In the genomic region with DNA sequence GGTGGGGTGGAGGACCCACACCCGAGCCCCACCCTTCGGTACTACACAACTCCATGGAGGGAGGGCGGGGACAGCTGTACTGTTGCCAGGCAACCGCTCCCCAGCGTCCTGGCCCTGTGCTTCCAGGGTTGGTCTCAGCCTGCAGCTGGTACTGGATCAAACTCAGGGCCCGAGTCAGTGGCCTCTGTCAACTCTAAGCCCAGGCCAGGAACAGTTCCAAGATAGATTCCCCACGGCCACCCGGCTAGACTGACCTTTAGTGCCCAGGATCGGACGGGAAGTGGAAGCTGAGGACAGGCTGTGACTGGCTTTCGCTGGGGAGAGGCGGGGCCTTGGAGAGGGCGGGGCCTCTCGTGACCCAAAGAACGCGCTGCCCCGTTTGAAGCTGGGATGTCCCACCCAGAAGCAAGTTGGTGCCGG, we compare ENCODE assay signal across 8 mouse cellular contexts. TPM values are rescaled to one million over a fixed set of nuclear protein-coding genes. Genes with fewer than 3 reads are reported as not detected.
DNase-seq lines count a peak whose midpoint lies in the region; ATAC-seq lines count a peak whose summit lies in the region.

A gene (minus strand): TSS at position 334 of the 420 bp plus-strand sequence.

- ATAC-seq in hindbrain, embryonic 13.5 days (ENCODE audit: low FRiP score) = peak; percentile 85

- peak within 1 kb of the TSS; percentile 49 for H3K4me3 ChIP-seq in hindbrain, embryonic 13.5 days
- H3K4me3 ChIP-seq in macrophage (ENCODE audit: inconsistent target) = peak within 1 kb of the TSS; percentile 83

- no peaks in the 10 kb centered on the region for H3K9me3 ChIP-seq in hindbrain, embryonic 13.5 days

- H3K4me1 ChIP-seq in hindbrain, embryonic 13.5 days (replicated peaks) = peaks cover 20% of the 10 kb centered on the region

- H3K79me2 ChIP-seq in macrophage (ENCODE audit: inconsistent target) = no peaks in the 10 kb centered on the region

- H3K36me3 ChIP-seq in hindbrain, embryonic 13.5 days = no peaks in the 10 kb centered on the region
- H3K36me3 ChIP-seq in macrophage (ENCODE audit: inconsistent target) = no peaks in the 10 kb centered on the region

- peak within 1 kb of the TSS; percentile 72 for H3K4me2 ChIP-seq in hindbrain, embryonic 13.5 days

- DNase-seq in WW6 (ENCODE audit: low read depth, low spot score) = peak; percentile 71
- DNase-seq in cerebellum, adult 9-10 months = peak; percentile 61
- DNase-seq in frontal cortex, postnatal 36 days (ENCODE audit: low spot score in 2 of 2) = peak; percentile 61 to 64
- DNase-seq in left cerebral cortex, adult 8-10 months (ENCODE audit: low spot score in 2 of 2) = peak; percentile 38 to 57
- peak; percentile 90 for DNase-seq in retina, postnatal 1 day
- peak; percentile 82 for DNase-seq in urinary bladder, postnatal 14 days (ENCODE audit: low spot score)

- 0% methylated on average over 18 of the region's 18 CpGs for WGBS in hindbrain, embryonic 13.5 days
- under 1% methylated on average over 18 of the region's 18 CpGs for WGBS in macrophage (ENCODE audit: missing documents)

- peak within 1 kb of the TSS; percentile 68 for H3K9ac ChIP-seq in hindbrain, embryonic 13.5 days

- H3K27me3 ChIP-seq in hindbrain, embryonic 13.5 days = peaks cover 26% of the 10 kb centered on the region

- no peak within 1 kb of the TSS for H3K27ac ChIP-seq in hindbrain, embryonic 13.5 days
- H3K27ac ChIP-seq in macrophage = peak within 1 kb of the TSS; percentile 38

RNA-seq across cellular contexts. Expression of the gene that starts here (rescaled TPM):
- polyA plus RNA-seq in hindbrain, embryonic 13.5 days (2015; fragmentation: Nextera tagmentation; extraction: Ambion mirVana) = 2.2 and 2.5 TPM in 2 replicates
- 1 to 10 TPM; 1.3 to 2.8 (median 2.0) TPM for total RNA-seq in left cerebral cortex, adult 8-10 months (2022)
- 10 to 100 TPM in 25 of 26 experiments, 1 to 10 TPM in 1; 9.7 to 58.7 (median 38.6) TPM for total RNA-seq in macrophage (2018; cell fraction: chromatin; rRNA removed)
- total RNA-seq in macrophage (2018; cell fraction: cytosol; rRNA removed) = 1 to 10 TPM; 3.3 to 6.2 (median 4.6) TPM
- 10 to 100 TPM in 17 of 26 experiments, 1 to 10 TPM in 9; 4.8 to 25.5 (median 12.5) TPM for total RNA-seq in macrophage (2018; cell fraction: nucleus; rRNA removed)
- polyA plus RNA-seq in macrophage (2018) = 4.5 to 7.5 TPM (median 5.1 TPM) in 3 replicates
